Mouse (Mus musculus) right cerebral cortex, postnatal 4 days (tissue): ENCODE data around the gene Zfp950.
A peak's percentile ranks its signal among the peaks of the same experiment; 100 is the strongest.
"Not testable (repeated sequence)": the region's sequence is repeated elsewhere in the genome, so short reads cannot be mapped to it uniquely, and the experiment has no call there.

Source experiments
- DNase-seq: peaks from one replicate; pipeline ENCODE4 v3.0.0-alpha.2; 2022

Gene Zfp950

GRCm38 (mm10) chr19:61140342-61141206 lies at the start of gene Zfp950:
TSS of gene Zfp950 (minus strand) at chr19:61140840.
- DNase-seq, result peak; percentile 58

DNA sequence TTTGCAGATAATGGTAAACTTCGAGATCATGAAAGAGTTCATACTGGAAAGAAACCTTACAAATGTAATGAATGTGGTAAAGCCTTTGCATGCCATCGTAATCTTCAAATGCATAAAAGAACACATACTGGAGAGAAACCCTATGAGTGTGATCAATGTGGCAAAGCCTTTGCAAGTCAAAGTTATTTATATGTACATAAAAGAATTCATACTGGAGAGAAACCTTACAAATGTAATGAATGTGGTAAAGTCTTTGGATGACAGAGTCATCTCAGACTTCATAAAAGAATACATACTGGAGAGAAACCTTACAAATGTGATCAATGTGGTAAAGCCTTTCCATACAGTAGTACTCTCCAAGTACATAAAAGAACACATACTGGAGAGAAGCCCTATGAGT lies 43.0 kb upstream of the Zfp950 start, which contains the start of gene Gm6020:
TSS of gene Gm6020 (plus strand) at position 301 of the 400 bp plus-strand sequence.
- DNase-seq, result not testable (repeated sequence)

- no peak for DNase-seq
Measured at GRCm38 (mm10) chr19:61175756-61176324, 35.2 kb upstream of the Zfp950 start, which contains the start of gene Gm7102. TSS of gene Gm7102 (minus strand) at chr19:61176309.

DNA sequence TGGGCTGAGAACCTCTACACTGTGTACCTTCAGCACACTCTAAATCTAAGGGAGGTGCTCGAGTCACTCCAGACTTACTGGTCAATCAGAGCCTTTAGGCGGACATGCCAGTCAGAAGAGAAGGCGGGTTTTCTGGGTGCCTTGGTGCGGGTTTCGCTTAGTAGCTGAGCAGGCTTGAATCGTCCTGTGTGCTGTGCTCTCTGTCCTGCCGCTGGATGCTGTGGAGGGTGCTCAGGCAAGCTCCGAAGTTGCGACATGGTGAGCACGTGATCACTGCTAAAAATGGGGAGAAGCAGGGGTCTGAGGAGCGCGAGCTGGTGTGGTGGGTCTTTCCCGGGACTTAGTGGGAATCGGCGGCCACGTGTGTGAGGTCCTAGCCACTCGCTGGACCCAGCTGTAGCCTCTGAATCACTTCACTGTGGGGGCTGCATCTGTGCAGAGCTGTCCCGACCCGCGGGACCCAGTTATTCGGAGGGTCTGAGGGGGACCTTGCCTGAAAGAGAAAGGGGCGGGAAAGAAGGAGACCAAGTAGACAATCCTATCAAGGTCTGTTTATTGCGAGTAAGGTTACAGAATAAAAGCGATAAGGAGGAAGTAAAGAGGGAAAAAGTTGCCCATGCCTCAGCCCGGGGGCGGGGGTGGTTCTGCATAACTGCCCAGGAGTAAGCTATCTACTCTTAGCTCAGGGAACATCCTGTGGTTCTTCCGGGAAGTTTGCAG lies 11.2 kb upstream of the Zfp950 start:
- no peak for DNase-seq

GRCm38 (mm10) chr19:61151372-61151700 lies 10.7 kb upstream of the Zfp950 start:
- DNase-seq, result no peak

DNA sequence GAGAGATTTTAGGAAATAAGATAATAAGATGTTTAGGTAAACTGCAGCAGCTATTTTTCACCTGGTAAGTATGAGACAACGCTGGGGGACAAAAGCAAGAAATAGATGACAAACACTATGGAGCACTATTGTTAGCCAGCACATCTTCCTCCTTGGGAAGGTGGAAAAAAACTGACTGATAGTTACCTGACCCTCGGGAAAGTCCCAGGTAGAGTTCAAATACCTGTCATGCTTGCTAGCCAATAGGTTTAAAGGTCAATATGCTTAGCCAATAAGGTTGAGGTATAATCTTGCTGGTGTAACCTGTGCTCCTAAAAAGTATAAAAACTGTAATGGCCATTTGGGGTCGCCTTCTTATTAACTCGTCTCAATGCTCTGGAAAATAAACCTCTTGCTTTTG lies 659 bp upstream of the Zfp950 start:
- DNase-seq, result no peak

GRCm38 (mm10) chr19:61138655-61139054 lies 2.0 kb downstream of the Zfp950 start:
- no peak for DNase-seq

DNA sequence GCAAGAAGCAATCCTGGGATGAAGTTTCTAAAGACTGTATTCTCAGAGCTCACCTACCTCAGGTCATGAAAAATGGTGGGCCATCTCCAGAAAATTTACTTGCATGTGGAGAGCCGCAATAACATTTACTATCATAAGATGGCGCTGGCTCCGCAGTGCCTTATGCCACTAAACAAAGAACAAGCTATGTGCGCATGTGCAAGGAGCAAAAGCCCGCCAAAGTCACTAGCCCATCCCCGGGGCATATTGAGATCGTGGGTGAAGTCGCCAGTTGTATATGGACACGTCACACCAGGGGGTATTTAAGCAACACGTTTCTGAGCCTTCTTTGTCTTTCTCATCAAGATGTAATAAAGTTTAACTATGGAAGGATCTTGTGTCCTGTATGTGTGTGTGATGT lies 9.5 kb downstream of the Zfp950 start:
- no peak for DNase-seq

GRCm38 (mm10) chr19:61110184-61110583 lies 30.5 kb downstream of the Zfp950 start:
- DNase-seq, result no peak

GRCm38 (mm10) chr19:61097764-61098163 lies 42.9 kb downstream of the Zfp950 start:
- DNase-seq, result no peak

GRCm38 (mm10) chr19:61096776-61097175 lies 43.9 kb downstream of the Zfp950 start:
- DNase-seq, result no peak

DNA sequence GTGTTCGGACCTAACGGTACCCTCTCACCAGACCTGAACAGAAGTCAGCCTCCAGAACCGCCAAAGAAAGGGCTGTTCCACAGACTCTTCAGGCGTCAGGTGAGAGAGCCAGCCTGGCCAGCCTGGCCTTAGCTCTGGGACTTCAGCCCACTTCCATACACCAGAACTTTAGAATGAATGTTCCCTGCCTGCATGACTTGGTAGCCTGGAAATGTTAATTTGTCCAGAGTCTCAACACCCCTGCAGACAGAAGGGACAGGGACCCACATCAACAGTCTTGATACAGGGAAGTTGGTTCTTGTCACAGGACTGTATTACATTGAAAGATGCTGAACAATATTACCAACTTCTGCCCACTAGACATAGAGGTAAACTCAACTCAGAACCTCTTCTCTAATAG lies 50.1 kb downstream of the Zfp950 start:
- DNase-seq, result no peak

- no peak for DNase-seq
Measured at GRCm38 (mm10) chr19:61089001-61089400, 51.6 kb downstream of the Zfp950 start.

- no peak for DNase-seq
Measured at GRCm38 (mm10) chr19:61087781-61088180, 52.9 kb downstream of the Zfp950 start.

DNA sequence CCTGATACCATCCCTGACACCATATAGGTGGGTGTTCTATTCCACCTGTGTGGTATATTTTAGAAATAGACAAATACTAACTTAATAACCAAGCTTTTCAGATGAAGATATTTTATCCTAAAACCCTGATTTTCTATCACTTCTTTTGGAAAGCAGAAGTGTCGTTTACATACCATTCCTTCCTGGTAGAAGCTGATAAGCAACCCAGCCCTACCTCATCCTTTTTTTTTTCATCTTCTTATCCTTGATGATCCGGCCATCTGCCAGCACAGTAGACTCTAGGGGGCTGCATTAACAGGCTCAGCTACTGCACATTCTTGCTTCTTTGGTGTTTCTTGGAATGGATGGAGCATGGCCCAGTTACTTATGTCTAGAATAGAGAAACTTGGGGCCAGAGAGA lies 55.4 kb downstream of the Zfp950 start:
- DNase-seq, result no peak

- DNase-seq, result peak; percentile 93
Measured at GRCm38 (mm10) chr19:61084149-61084940, 56.3 kb downstream of the Zfp950 start.

DNA sequence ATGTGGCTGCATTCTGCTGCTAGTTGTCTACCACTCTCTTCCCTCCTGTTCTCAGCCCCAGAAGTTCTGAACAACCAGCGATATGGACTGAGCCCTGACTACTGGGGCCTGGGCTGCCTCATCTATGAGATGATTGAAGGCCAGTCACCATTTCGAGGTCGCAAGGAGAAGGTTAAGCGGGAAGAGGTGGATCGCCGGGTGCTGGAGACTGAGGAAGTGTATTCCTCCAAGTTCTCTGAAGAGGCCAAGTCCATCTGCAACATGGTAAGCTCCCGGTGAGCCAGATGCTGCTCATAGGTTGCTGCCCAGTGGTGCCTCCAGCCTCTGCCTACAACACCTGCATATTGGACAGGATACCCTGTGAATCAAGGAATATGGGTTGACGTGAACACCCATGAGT lies 57.6 kb downstream of the Zfp950 start:
- no peak for DNase-seq

DNA sequence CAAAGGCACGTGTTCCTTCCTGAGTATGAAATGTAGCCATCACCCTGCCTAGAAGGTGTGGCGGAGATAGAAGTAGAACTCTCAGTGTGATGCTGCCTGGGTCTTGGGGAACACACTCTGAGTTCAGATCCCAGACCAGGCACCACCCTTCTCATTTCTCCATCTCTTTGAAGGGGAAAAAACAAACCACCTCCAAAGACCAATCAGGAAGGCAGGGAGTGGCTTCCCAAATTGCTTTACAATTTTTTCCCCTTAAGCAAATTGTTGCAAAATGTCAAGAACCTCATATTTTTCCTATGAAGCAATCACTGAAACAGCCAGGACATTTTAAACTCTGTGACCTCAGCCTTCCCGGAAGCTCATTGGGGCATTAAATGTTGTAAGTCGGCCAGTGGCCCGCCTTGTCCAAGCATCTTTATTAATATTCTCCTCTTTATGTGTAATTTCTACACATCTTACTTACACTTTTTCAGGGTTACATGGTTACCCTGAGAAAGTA lies 60.3 kb downstream of the Zfp950 start:
- DNase-seq, result no peak

GRCm38 (mm10) chr19:61078622-61079021 lies 62.0 kb downstream of the Zfp950 start:
- DNase-seq, result no peak

- no peak for DNase-seq
Measured at GRCm38 (mm10) chr19:61065011-61065410, 75.6 kb downstream of the Zfp950 start.

DNA sequence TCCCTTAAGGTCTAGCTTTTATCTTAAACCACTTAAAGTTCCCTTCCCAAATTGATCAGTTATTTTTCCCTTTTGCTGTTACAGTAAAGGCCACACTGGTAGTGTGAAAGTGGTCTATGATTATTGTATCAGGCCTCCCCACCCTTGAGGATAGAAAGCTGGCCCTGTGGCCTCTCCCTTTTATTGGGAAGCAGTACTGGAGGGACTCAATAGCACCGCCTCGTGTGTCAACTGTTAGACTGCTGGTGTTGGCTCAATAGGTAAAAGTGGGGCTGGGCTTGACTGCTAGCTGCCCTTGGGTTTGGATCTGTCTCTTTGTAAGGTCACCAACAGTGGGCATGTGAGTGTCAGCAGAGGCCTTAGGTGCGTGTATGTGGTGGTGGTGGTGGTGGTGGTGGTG lies 76.3 kb downstream of the Zfp950 start:
- DNase-seq, result no peak

- no peak for DNase-seq
Measured at GRCm38 (mm10) chr19:61057581-61057980, 83.1 kb downstream of the Zfp950 start.
